In genomic region chr17:32053677-32054076, GRCm38 (mm10) we compare ENCODE assay signal across 33 mouse cellular contexts. TPM values are rescaled to one million over a fixed set of nuclear protein-coding genes. Genes with fewer than 3 reads are reported as not detected.
DNase-seq lines count a peak whose midpoint lies in the region; ATAC-seq lines count a peak whose summit lies in the region.
"Had no signal": no experiment of that assay in that cellular context is flagged by ENCODE, and none has a peak within 500 bp of the region (broad histone marks: within the 10 kb centered on the region; RNA-seq: fewer than 3 reads in every experiment).

No protein-coding gene starts in this region.

- H3K9me3 ChIP-seq in forebrain, embryonic 15.5 days, result no peaks in the 10 kb centered on the region
- H3K9me3 ChIP-seq: embryonic facial prominence, embryonic 10.5 days; heart, embryonic 12.5 days; hindbrain, embryonic 13.5 days; intestine, embryonic 15.5 days; liver, embryonic 15.5 days; lung, embryonic 15.5 days; midbrain, embryonic 12.5 days; neural tube, embryonic 12.5 days; stomach, embryonic 15.5 days had no signal

- H3K9ac ChIP-seq in forebrain, embryonic 15.5 days (replicated peaks), result no peak overlapping the region
- H3K9ac ChIP-seq: heart, embryonic 12.5 days; hindbrain, embryonic 13.5 days; intestine, embryonic 15.5 days; liver, embryonic 15.5 days; lung, embryonic 15.5 days; midbrain, embryonic 12.5 days; neural tube, embryonic 12.5 days; stomach, embryonic 15.5 days had no signal

- peak; percentile 22 for DNase-seq in thymus, postnatal 14 days
- DNase-seq in thymus, postnatal 0 days (ENCODE audit: low spot score), result no peak
- DNase-seq in T-cell, adult 2 months (ENCODE audit: low spot score), result peak; percentile 57
- DNase-seq in thymus, postnatal 4 days, result peak; percentile 16
- no peak for DNase-seq in testis, postnatal 14 days (ENCODE audit: low spot score)
- no peak for DNase-seq in adrenal gland, adult 2 months
- DNase-seq: adrenal gland, postnatal 10 days; B cell, adult 2 months; cerebellum, adult 8-10 months; gastrocnemius, postnatal 14 days; heart, adult 11 months; heart, postnatal 10 days; kidney, adult 8-10 months; kidney, postnatal 10 days; left cerebral cortex, postnatal 4 days; liver; lung, postnatal 4 days; retina, postnatal 1 day; right cerebral cortex, postnatal 25 days had no signal

- H3K36me3 ChIP-seq in forebrain, embryonic 15.5 days, result peaks cover 83% of the 10 kb centered on the region

- H3K4me1 ChIP-seq in forebrain, embryonic 15.5 days, result peaks cover 7% of the 10 kb centered on the region; the same call in 1 of the 2 replicates
- H3K4me1 ChIP-seq: embryonic facial prominence, embryonic 10.5 days; hindbrain, embryonic 13.5 days; intestine, embryonic 15.5 days; liver, embryonic 15.5 days; lung, embryonic 15.5 days; midbrain, embryonic 12.5 days; neural tube, embryonic 12.5 days; stomach, embryonic 15.5 days had no signal

- no peak overlapping the region for H3K4me3 ChIP-seq in forebrain, embryonic 15.5 days
- H3K4me3 ChIP-seq: embryonic facial prominence, embryonic 10.5 days; heart, embryonic 12.5 days; hindbrain, embryonic 13.5 days; intestine, embryonic 15.5 days; left cerebral cortex, adult 2 months; liver, embryonic 15.5 days; lung, embryonic 15.5 days; midbrain, embryonic 12.5 days; neural tube, embryonic 12.5 days; stomach, embryonic 15.5 days had no signal

- peak; percentile 30; the same call in 1 of the 2 replicates for ATAC-seq in megakaryocyte, adult 5-6 weeks (ENCODE audit: poor library complexity, severe bottlenecking)
- no peak for ATAC-seq in forebrain, embryonic 15.5 days (replicated peaks)
- ATAC-seq: forebrain, embryonic 16.5 days; intestine, embryonic 15.5 days had no signal

- no peaks in the 10 kb centered on the region for H3K27me3 ChIP-seq in forebrain, embryonic 15.5 days
- H3K27me3 ChIP-seq: heart, embryonic 12.5 days; hindbrain, embryonic 13.5 days; intestine, embryonic 15.5 days; liver, embryonic 15.5 days; lung, embryonic 15.5 days; midbrain, embryonic 12.5 days; neural tube, embryonic 12.5 days; stomach, embryonic 15.5 days had no signal

- H3K27ac ChIP-seq in forebrain, embryonic 15.5 days (replicated peaks), result no peak overlapping the region
- H3K27ac ChIP-seq: embryonic facial prominence, embryonic 10.5 days; hindbrain, embryonic 13.5 days; intestine, embryonic 15.5 days; left cerebral cortex, adult 2 months; liver, embryonic 15.5 days; lung, embryonic 15.5 days; midbrain, embryonic 12.5 days; neural tube, embryonic 12.5 days; stomach, embryonic 15.5 days had no signal

- WGBS in forebrain, embryonic 15.5 days, result 91% methylated on average over 5 of the region's 5 CpGs

- no peak overlapping the region for H3K4me2 ChIP-seq in forebrain, embryonic 15.5 days (replicated peaks)
- H3K4me2 ChIP-seq: heart, embryonic 12.5 days; hindbrain, embryonic 13.5 days; intestine, embryonic 15.5 days; liver, embryonic 15.5 days; lung, embryonic 15.5 days; midbrain, embryonic 12.5 days; neural tube, embryonic 12.5 days; stomach, embryonic 15.5 days had no signal

RNA-seq across cellular contexts. Expression of gene Hsf2bp, which starts 17.5 kb away (rescaled TPM):
- 0.29 and 0.69 TPM in 2 replicates for polyA plus RNA-seq in thymus, postnatal 0 days (2015; fragmentation: Nextera tagmentation; extraction: Ambion mirVana)
- not detected in 2 replicates for total RNA-seq in megakaryocyte, adult 5-6 weeks (2015)
- total RNA-seq in megakaryocyte, adult 5-6 weeks (2017), result not detected in 2 replicates
- polyA plus RNA-seq in forebrain, embryonic 15.5 days (2015; fragmentation: Nextera tagmentation; extraction: Ambion mirVana), result 0.28 and 0.84 TPM in 2 replicates
- total RNA-seq in adrenal gland, adult 2 months (2021), result 1 to 10 TPM in 1 of 2 experiments, under 1 TPM in 1; 0.58 to 1.4 TPM
- not detected in 2 replicates for polyA plus RNA-seq in adrenal gland, adult 2 months (2012; rRNA removed)
- total RNA-seq: monocyte, adult 5-6 weeks had no signal

RNA-seq across cellular contexts. Expression of gene Rrp1b, which starts 17.8 kb away (rescaled TPM):
- 56.9 and 59.8 TPM in 2 replicates for polyA plus RNA-seq in thymus, postnatal 0 days (2015; fragmentation: Nextera tagmentation; extraction: Ambion mirVana)
- total RNA-seq in megakaryocyte, adult 5-6 weeks (2015), result 16.8 and 18.9 TPM in 2 replicates
- total RNA-seq in megakaryocyte, adult 5-6 weeks (2017), result 18.3 and 19.1 TPM in 2 replicates
- polyA plus RNA-seq in forebrain, embryonic 15.5 days (2015; fragmentation: Nextera tagmentation; extraction: Ambion mirVana), result 44.7 and 48.0 TPM in 2 replicates
- total RNA-seq in adrenal gland, adult 2 months (2021), result 10 to 100 TPM; 23.6 to 23.7 TPM
- 17.3 and 24.3 TPM in 2 replicates for polyA plus RNA-seq in adrenal gland, adult 2 months (2012; rRNA removed)

Comparison
In these comparisons a context has a peak if more than half of its experiments do, and no peak if none do; other contexts are left out.
1. DNase-seq: peak in thymus, postnatal 14 days (single experiment), T-cell, adult 2 months (single experiment) and thymus, postnatal 4 days (single experiment); none in thymus, postnatal 0 days (single experiment), testis, postnatal 14 days (single experiment) and adrenal gland, adult 2 months (single experiment).